Mouse (Mus musculus): ENCODE data around the gene Maml1.

Maml1 gene

DNA sequence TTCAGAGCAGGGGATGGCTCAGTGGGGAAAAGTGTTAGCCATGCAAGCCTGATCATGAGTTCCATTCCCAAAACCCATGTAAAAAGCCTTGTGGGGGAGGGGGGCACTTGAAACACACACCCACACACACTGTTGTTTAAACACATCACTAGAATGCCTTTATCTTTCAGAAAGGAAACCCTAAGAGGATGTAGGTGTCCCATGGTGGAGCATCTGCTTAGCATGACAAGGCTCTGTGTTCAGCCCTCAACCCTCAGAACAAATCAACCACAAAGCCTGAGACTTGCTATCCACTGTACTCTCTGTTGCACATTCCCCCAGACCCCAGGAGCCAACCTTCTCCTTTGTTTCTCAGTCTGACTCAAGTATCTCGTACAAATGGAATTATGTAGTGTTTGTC, 12.1 kb downstream of the Maml1 start:
- no peak for DNase-seq (ENCODE audit: low spot score in 2 of 2)

DNA sequence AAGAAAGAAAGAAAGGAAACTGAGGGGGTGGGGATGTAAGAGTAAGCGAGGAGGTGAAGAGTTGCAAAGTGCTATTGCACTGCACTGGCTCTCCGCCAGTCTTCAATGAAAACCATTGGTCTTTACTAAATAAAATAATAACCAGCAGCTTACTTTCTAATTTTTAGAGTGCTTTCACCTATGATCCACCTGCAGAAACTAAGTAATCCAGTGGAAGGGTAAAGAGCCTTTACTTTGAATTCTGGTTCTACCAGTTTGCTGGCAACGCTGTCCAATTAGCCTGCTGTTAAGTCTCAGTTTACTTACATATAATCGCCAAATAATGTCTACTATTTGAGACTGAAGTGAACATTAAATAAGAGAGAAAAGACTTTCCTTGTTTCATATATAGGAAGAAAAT, 13.1 kb downstream of the Maml1 start:
- DNase-seq (ENCODE audit: low spot score in 2 of 2) = no peak

DNA sequence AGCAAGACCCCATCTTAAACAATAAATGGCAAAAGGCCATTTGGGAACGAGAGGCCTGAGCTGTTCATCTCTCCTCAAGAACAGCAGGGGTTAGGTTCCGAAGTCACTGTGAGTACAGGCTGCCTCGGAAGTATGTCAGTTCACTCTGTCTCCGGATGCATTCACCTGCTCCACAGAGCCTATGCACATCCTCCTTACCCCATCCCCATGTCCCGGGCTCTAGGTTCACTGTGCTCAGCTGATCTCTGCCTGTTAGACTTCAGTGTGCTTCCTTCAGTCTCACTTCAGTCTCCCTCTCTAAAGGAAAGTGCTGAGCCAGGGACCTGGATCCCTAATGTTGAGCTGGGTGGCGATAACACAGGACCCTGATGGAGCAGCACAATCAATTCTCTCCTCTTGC, 14.4 kb downstream of the Maml1 start:
- no peak for DNase-seq (ENCODE audit: low spot score in 2 of 2)

DNA sequence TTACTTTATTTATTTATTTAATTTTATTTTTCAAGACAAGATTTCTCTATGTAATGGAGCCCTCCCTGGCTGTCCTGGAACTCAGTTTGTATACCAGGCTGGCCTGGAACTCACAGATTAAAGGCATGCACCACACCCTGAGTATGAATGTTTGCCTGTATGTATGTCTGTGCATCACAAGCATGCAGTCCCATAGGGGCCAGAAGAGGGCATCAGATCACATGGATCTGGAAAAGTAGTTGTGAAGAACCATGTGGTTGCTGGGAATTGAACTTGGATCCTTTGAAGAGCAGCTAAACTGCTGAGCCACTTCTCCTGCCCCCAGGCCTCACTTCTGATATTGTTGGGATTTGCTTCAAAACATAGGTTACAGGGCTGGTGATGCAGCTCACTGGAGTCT, 15.1 kb downstream of the Maml1 start:
- DNase-seq (ENCODE audit: low spot score in 2 of 2) = no peak

DNA sequence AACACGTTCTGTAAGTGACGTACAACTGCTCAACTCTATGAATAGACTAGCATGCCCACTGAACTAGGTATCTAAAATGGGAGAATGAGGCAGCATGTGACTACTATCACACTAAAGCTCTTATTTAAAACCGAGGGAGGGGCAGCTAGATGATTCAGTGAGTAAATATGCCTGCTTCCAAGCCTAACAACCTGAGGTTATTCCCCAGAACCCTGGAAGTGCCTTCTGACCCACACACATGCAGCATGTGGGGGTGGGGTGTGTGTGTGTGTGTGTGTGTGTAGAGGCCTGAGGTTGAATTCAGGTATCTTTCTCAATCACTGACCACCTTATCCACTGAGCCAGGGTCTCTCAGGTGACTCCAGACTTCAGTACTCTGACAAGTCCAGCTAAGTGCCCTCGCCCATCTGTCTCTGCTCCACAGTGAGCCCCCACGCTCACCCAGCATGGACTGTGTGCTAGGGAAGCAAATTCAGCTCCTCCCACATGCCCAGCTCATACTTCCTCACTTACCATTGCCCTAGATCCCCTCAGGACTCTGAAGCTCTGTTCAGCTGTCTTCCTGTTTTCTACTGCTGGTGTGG, 16.5 kb downstream of the Maml1 start:
- no peak for DNase-seq (ENCODE audit: low spot score in 2 of 2)

DNA sequence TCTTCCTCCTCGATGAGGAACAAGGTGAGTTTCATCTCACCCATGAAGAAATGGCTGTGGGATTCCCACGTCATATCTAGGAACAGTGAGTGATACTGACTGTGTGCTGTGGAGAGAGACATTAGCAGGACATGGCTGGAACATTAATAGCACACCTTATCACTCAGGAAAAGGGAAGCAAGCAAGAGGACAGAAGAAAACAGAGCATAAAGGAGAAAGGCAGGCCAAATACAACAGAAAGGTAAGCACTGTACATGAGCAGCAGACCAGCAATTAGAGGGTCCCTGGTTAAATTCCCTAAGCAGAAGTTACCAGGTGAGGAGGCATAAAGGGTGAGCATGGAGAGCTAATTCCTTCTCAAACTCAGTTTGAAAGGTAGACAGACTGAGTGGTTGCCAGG, 17.0 kb downstream of the Maml1 start:
- no peak for DNase-seq (ENCODE audit: low spot score in 2 of 2)

DNA sequence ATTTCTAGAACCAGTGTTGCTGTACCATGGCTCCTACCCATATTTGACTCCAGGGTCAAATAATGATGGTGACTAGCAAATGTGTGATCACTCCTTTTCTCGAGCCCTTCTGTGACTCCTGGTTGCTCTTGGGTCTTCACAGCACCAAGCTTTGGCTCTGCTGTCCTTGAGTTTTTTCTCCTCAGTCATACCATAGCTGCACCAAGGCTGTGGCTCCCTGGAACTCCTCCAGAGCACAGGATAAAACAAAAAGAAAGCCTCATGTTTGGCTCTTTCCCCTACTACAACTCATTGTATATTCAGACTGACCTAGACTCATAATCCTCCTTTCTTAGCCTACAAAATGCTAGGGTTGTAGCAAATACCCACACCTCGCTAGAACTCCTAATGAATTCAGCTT, 19.3 kb downstream of the Maml1 start:
- DNase-seq (ENCODE audit: low spot score in 2 of 2) = no peak

DNA sequence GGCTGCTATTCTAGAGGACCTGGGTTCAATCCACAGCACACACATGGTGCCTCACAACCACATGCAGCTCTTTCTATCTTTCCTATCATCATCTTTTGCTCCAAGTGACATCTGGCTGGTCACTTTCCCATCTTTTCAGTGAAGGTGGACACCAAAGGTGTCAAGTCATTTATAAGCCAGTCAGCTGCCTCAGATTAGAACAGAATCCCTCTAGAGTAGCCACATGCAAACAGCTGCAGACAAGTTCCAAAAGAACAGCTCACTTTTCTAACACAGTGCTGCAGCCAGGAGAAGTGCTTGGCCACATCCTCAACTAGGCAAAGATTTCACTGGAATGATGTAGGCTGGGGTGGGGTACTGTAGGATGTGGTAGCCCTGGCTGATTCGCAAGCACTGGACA, 22.2 kb downstream of the Maml1 start:
- DNase-seq (ENCODE audit: low spot score in 2 of 2) = no peak

DNA sequence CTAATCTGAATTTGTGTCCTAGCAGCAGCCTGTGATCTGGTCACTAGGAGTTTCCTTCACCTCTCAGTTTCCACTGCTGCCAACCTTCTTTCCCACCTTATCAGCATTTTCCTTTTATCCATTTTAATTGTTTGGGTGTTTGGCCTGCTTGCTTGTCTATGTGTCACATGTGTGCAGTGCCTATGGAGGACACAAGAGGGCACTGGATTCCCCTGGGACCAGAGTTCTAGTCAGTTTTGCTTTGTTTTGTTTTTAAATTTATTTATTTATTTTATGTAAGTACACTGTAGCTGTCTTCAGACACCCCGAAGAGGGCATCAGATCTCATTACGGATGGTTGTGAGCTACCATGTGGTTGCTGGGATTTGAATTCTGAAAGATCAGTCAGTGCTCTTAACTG, 22.9 kb downstream of the Maml1 start:
- no peak for DNase-seq (ENCODE audit: low spot score in 2 of 2)

DNA sequence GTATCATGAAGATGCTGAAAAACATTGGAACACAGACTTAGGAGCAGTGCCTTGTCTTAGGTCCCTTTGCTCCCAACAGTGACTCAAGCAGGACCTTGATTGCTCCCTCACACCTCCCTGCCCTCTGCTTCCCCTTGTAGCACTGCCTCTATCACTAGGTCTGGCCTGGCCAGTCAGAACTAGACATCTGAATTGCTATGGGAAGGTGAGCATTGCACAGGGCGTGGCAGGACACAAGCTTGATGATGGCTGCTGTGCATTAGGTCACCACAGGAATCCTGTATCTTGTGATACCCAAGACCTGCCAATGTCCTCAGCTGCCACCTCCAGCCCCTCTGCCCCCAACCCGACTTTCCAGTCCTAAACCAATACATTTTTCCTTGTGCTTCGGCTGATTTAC, 25.1 kb downstream of the Maml1 start:
- no peak for DNase-seq (ENCODE audit: low spot score in 2 of 2)

DNA sequence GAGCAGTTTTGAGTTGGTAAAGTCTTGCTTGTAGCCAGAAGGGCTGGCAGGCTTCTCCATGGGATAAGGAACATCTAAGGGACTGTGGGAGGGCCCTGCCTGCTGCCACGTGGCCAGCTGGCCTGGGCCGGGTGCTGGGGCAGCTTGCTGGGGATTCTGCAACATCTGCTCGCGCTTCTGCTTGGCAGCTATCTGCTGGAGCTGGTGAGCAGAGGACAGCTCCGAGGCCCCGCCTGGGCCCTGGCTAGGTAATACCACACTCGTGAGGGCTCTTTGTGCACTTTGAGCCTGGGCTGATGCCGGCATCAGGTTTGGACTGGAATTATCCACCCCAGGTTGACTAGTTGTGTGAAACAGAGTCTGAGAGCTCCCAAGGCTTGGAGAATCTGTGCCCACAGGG, 26.2 kb downstream of the Maml1 start:
- DNase-seq (ENCODE audit: low spot score in 2 of 2) = no peak

DNA sequence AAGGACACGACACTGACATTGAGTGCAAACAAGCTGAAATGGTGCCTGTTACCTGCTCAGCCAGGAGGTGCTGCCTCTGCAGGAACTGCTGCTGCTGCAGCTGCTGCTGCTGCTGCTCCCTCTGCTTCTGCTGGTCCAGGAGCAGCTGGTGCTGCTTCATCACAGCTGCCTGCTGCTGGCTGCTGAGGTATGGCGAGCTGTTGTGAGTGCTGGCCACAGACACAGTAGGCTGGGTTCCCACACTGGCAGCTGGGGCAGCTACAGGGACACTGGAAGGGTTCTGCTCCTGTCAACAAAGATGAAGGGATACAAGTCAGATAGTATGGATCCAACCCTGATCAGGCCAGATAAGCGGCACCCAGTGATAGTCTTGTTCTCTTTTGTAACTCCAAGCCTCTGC, 28.9 kb downstream of the Maml1 start:
- DNase-seq (ENCODE audit: low spot score in 2 of 2) = no peak

DNA sequence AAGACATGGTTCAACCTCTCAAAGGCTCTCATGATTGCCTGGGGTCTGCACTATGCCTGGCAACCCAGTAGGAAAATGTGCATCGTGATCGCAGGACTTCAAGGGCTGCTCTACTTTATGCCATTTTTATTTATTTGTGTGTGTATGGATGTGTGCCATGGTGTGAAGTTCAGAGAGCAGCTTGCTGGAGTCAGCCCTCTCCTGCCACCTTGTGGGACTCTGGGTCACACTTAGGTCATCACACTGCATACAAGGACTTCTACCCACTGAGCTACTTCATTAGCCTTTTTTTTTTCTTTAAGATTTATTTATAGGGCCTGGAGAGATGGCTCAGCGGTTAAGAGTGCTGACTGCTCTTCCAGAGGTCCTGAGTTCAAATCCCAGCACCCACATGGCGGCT, 30.1 kb downstream of the Maml1 start:
- DNase-seq (ENCODE audit: low spot score in 2 of 2) = no peak

DNA sequence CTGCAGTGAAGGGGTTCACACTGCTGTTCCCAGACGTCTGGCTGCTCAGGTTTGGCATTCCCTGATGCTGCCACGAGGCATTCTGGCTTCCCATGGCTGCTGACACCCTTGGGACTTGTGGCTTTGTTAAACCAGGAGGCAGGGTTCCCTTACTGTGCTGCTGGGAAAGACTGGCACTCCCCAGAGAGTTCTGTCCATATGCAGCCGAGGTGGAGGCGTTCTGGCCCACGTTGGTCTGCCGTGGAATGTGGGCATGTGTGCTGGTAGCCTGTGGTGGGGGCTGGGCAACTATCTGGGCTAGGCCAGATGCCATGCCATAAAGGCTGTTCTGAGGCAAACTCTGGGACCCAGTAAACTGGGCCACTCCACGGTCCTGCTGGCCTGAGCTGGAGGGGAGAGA, 33.8 kb downstream of the Maml1 start:
- DNase-seq (ENCODE audit: low spot score in 2 of 2) = peak in 1 of 2 experiments; percentile 66

DNA sequence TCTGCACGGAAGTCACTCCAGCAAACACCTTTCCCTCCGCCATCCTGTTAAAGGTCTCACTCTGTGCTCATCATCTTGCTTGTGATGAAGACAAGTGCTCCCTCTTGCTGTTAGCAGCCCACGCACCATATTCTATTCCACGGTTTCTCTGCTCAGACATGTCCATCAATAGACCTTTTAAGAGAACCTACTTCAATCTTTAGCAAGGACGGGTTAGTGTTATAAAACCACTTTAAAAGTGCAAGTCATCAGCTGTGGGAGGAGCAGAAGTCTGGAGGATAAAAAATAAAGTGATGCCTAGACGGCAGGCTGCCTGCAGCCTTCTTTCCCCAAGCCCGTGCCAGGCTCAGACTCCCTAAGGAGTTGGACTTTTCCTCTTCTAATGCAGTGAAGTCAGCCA, 35.5 kb downstream of the Maml1 start:
- no peak for DNase-seq (ENCODE audit: low spot score in 2 of 2)

DNA sequence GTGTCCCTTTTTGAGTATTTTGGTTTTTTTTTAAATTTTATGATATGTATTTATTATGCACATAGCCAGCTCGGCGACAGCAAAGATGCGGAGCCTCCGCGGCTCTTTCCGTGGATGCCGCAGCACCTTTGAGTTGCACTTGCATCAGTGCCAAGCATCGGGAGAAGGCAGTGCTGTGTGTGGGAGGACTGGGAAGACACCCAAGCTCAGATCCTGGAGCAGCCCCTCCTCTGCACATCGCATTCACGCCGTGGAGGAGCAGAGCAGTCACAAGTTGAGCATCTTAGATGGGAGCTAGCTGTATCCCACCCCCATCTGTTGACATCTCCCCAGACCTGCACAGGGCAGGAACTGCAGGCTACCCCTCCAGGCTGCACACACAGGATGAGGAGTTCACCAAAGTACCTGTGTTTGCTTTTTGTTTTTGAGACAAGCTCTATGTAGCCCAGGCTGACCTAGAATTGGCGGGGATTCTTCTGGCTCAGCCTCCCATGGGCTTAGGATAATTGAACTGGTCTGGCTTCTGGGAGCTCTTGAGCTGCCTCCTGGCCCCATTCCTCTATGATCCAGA, 38.0 kb downstream of the Maml1 start:
- peak; percentile 83 to 91 for DNase-seq (ENCODE audit: low spot score in 2 of 2)

DNA sequence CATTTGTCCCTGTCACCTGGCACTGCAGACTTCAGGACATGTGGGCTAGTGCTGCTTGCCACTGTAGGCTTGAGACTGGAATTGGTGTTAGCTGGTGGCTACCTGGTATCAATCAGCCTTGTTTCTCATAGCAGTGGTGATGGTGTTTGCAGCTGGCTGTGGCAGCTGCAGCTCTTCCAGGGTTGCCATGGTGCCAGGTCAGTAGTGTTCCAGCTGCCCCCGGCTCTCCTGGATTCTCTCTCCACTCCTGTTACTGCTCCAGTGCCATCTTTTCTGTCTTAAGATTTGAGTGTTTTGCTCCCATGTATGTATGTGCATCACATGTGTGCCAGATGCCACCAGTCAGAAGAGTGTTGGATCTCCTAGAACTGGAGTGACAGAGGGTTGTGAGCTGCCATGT, 38.7 kb downstream of the Maml1 start:
- no peak for DNase-seq (ENCODE audit: low spot score in 2 of 2)

DNA sequence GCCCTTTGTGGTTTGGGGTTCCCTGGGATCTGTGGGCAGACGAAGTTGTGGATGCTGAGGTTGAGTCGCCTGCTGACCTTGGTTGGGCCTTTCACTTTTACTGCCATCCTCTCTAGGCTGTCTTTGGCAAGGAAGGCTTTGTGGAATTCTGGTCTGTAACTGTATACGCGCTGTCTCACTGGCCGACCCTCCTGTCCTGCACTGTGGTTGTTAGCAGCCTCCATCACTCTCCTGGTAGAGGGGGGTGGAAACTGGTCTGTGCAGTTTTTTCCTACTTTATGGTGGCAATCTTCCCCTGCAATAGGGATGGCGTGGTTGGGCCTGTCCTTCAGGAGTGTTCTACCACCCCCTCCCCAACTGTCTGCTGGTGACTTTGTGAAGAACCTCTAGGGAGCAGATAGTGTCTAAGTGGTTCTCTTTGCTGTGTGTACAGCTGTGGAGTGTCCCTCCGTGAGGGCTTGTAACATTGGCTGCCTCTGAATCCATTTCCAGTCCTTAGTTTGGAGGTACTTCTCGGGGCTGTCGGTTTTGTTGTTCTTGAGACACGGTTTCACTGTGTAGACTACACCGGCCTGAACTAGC, 39.3 kb downstream of the Maml1 start:
- DNase-seq (ENCODE audit: low spot score in 2 of 2) = no peak

DNA sequence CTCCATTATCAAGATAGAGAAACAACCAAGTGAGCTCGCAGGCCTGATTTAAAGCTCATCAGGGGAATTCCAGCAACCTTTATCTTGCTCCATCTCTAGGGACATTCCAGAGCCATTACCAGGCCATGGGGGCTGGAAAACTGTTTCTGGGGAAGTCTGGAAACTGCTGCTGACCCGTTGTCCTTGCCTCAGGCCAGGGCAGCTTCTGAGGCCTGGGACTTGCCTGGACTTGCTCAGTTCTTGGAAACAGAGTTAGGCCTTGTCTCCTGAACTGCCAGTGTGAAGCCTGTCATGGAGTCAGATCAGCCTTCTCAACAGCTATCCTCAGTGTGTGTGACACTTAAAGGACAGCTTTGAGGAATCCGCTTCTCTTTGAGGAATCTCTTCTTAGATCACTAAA, 39.9 kb downstream of the Maml1 start:
- DNase-seq (ENCODE audit: low spot score in 2 of 2) = no peak

DNA sequence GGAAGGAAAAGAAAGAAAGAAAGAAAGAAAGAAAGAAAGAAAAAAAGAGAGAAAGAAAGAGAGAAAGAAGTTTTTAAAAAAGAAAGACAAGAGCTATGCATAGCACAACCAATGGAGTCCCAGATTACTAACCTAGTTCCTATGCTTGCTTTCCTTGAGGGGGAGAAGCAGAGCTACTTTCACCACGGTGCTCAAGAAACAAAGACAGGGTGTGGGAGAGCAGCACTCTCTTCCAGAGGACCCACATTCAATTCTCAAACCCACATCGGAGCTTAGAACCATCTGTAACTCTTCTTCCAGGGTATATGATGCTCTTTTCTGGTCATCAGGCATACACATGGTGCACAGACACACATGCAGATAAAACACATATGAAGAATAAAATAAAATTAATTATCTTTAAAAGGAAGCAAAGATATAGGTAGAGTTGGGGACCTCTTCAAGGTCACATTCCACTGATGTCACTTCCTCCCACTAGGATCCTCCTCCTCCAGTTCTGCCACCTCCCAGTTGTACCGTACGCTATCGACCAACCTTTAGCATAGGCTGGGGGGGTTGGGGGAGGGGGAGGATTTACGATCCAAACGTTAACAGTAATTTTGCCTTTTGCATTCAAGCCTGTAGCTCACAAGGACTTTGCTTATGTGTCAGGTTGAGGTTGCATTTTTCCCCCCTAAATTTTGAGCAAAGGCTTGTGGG, 43.5 kb downstream of the Maml1 start:
- DNase-seq (ENCODE audit: low spot score in 2 of 2) = no peak

DNA sequence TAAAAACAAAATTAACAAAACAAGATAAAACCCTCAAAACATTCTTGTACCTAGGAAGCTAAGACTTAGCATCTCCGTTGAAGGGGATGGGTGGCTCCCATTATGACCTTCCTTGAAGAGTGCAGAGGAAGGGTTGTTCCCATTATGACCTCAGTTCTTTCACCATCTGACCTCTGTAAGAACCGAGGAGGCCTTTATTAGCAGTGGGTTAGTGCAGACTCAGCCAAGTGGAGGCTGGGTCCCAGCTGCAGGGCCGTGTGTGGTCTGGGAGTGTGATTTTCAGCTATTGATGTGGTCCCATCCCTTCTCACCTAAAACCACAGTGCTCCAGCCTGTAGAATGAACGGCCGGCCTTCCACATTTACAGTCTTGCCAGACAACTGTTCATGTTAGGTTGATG, 46.8 kb downstream of the Maml1 start:
- DNase-seq (ENCODE audit: low spot score in 2 of 2) = no peak

DNA sequence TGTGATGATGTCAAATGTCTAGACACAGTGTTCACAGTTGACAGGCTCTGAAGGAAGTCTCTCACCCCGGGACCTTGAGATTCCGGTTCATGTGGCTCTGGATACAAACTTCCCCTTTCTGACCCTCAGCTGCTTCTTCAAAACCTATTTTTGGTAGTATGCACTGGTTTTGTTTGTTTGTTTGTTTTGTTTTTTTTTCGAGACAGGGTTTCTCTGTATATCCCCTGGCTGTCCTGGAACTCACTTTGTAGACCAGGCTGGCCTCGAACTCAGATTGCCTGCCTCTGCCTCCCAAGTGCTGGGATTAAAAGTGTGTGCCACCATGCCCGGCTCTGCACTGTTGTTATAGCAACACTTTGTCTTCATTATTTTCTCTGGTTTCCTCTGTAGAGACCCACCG, 48.2 kb downstream of the Maml1 start:
- no peak for DNase-seq (ENCODE audit: low spot score in 2 of 2)

DNA sequence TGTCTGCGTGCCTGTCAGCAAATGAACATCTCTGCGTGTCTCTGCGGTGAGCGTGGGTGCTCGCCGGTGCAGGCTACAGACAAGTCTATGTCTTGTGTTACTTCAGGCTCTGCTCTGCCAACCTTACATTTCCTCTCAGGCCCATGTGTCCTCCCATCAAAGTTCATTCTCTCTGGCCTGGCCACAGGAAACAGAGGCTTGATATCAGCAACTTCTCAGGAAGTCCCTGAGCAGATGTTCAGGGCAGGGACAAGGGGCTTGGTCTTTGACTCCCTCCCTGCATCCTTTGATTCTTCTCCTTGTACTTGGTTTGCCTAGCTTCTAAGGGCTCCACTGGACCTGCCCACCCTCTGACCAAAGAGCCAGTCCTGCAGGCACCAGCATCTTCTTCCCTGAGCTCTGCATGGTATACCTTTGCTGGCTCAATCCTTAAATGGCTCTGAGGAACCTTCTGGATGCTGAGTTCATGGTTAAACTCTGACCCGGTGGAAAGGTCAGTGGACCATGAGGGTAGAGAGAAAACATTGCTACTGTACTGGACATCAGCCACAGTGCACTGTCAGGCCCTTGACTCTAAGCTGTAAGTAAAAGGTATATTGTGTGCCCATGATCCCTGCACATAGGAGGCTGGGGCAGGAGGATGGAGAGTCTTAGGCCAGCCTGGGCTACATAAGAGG, 51.7 kb downstream of the Maml1 start:
- no peak for DNase-seq (ENCODE audit: low spot score in 2 of 2)
